Mouse (Mus musculus) left cerebral cortex, adult 18-20 months (tissue): Measurements from ENCODE around the gene Scand1. TPM values are rescaled to one million over a fixed set of nuclear protein-coding genes. Genes with fewer than 3 reads are reported as not detected.
A peak's percentile ranks its signal among the peaks of the same experiment; 100 is the strongest.

Experiments
- DNase-seq, 2 experiments: peaks; one replicate each; pipeline ENCODE4 v3.0.0; 2021 to 2022; ENCODE audit warnings: low spot score in 2 of 2, mixed read lengths in 1 of 2
- total RNA-seq, 2 experiments: library from RNA; stranded (reverse); gene quantifications; 2 replicates each; pipeline ENCODE4 v1.2.3; 2021

Scand1 gene
- total RNA-seq, 2 experiments from 2014 or later: 79.6 to 86.0 TPM

- DNase-seq: no peak
These were observed 2.6 kb downstream of the Scand1 start for GRCm38 (mm10) chr2:156309948-156310347.

- DNase-seq: no peak
These were observed 5.2 kb downstream of the Scand1 start for GRCm38 (mm10) chr2:156307261-156307660.

GRCm38 (mm10) chr2:156305818-156306217 lies 6.7 kb downstream of the Scand1 start:
- DNase-seq: no peak

GRCm38 (mm10) chr2:156304351-156304750 lies 8.2 kb downstream of the Scand1 start:
- no peak for DNase-seq

GRCm38 (mm10) chr2:156302063-156302462 lies 10.4 kb downstream of the Scand1 start:
- no peak for DNase-seq

GRCm38 (mm10) chr2:156298458-156298857 lies 14.0 kb downstream of the Scand1 start:
- peak; percentile 13 to 57 for DNase-seq

GRCm38 (mm10) chr2:156297653-156298052 lies 14.9 kb downstream of the Scand1 start:
- DNase-seq: no peak

- no peak for DNase-seq
These were observed 16.3 kb downstream of the Scand1 start for GRCm38 (mm10) chr2:156296190-156296589.

GRCm38 (mm10) chr2:156295601-156296063 lies 16.9 kb downstream of the Scand1 start:
- no peak for DNase-seq

- DNase-seq: no peak
These were observed 20.5 kb downstream of the Scand1 start for GRCm38 (mm10) chr2:156291998-156292397.

- no peak for DNase-seq
These were observed 22.8 kb downstream of the Scand1 start for GRCm38 (mm10) chr2:156289552-156290160.

- DNase-seq: no peak
These were observed 24.3 kb downstream of the Scand1 start for GRCm38 (mm10) chr2:156288222-156288621.

GRCm38 (mm10) chr2:156286733-156287132 lies 25.8 kb downstream of the Scand1 start:
- no peak for DNase-seq

GRCm38 (mm10) chr2:156285161-156285560 lies 27.3 kb downstream of the Scand1 start:
- no peak for DNase-seq

GRCm38 (mm10) chr2:156281227-156281626 lies 31.3 kb downstream of the Scand1 start:
- no peak for DNase-seq

GRCm38 (mm10) chr2:156278226-156279017 lies 34.1 kb downstream of the Scand1 start:
- DNase-seq: peak; percentile 79 to 86

- DNase-seq: no peak
These were observed 40.0 kb downstream of the Scand1 start for GRCm38 (mm10) chr2:156272553-156272952.

- DNase-seq: no peak
These were observed 44.9 kb downstream of the Scand1 start for GRCm38 (mm10) chr2:156267636-156268035.

- no peak for DNase-seq
These were observed 49.2 kb downstream of the Scand1 start for GRCm38 (mm10) chr2:156263204-156263893.
